Mouse (Mus musculus) heart, postnatal 0 days (tissue): Measurements from ENCODE around the gene BC052040. TPM values are rescaled to one million over a fixed set of nuclear protein-coding genes. Genes with fewer than 3 reads are reported as not detected.

ENCODE experiments used
- ATAC-seq: fragments of 200-750 bp; cut with Nextera tagmentation; 2 replicates; pipeline ENCODE4 v1.8.0; 2017; ENCODE audit warnings: low read depth, moderate number of reproducible peaks, moderate library complexity; ENCODE audit not compliant: insufficient read depth
- DNase-seq: peaks from one replicate; pipeline ENCODE4 v3.0.0-alpha.2; 2016; ENCODE audit warnings: low spot score
- H3K27ac ChIP-seq: fragments of 300-500 bp; sonication (generic); 2 replicates; pipeline ENCODE4 v1.5.1; 2014; ENCODE audit warnings: low read depth, mild to moderate bottlenecking
- H3K27me3 ChIP-seq: fragments of 300-500 bp; sonication (generic); 2 replicates; pipeline ENCODE4 v1.6.1; 2014; ENCODE audit warnings: low read length, mixed read lengths; ENCODE audit not compliant: control insufficient read depth, insufficient read depth
- H3K36me3 ChIP-seq: fragments of 300-500 bp; sonication (generic); replicated peaks from 2 replicates; pipeline ENCODE4 v1.6.1; 2014; ENCODE audit warnings: low read length, mixed read lengths; ENCODE audit not compliant: control insufficient read depth, insufficient read depth
- H3K4me1 ChIP-seq: fragments of 300-500 bp; sonication (generic); 2 replicates; pipeline ENCODE4 v1.6.1; 2014; ENCODE audit warnings: antibody characterized with exemption; ENCODE audit not compliant: control insufficient read depth, insufficient read depth
- H3K4me2 ChIP-seq: fragments of 300-500 bp; sonication (generic); 2 replicates; pipeline ENCODE4 v1.6.1; 2014; ENCODE audit warnings: low read depth, mild to moderate bottlenecking, low read length, moderate library complexity
- H3K4me3 ChIP-seq: fragments of 300-500 bp; sonication (generic); 2 replicates; pipeline ENCODE4 v1.5.1; 2014; ENCODE audit warnings: low read depth, low read length
- H3K9ac ChIP-seq: fragments of 300-500 bp; sonication (generic); replicated peaks from 2 replicates; pipeline ENCODE4 v1.6.1; 2014; ENCODE audit warnings: low read depth, low read length, mixed read lengths
- H3K9me3 ChIP-seq: fragments of 300-500 bp; sonication (generic); replicated peaks from 2 replicates; pipeline ENCODE4 v1.6.1; 2016; ENCODE audit warnings: low read length; ENCODE audit not compliant: control insufficient read depth
- CTCF ChIP-seq: IDR thresholded peaks from 2 replicates; pipeline ENCODE4 v1.5.1; 2016; ENCODE audit warnings: antibody characterized with exemption, control low read depth, low read depth
- EP300 ChIP-seq: IDR thresholded peaks from 2 replicates; pipeline ENCODE4 v1.6.1; 2016; ENCODE audit warnings: antibody characterized with exemption, low read depth
- WGBS: fragments of 180-500 bp; shearing (Covaris S2); extraction: QIAGEN DNeasy Blood & Tissue Kit; methylation state at CpG from one replicate; pipeline ENCODE4 v1.1.7; 2014; 5-methylcytosine and 5-hydroxymethylcytosine counted together
- polyA plus RNA-seq: library from polyadenylated mRNA; unstranded; fragments of >200 nt; fragmentation: Nextera tagmentation; extraction: Ambion mirVana; gene quantifications from 2 replicates; pipeline ENCODE4 v1.2.1, GENCODE M21; 2015
- total RNA-seq: library from RNA; depleted of rRNA; stranded (reverse); fragments of >200 nt; gene quantifications from 2 replicates; pipeline ENCODE4 v1.2.3, GENCODE M21; 2014; ENCODE audit warnings: low replicate concordance

Gene BC052040
- total and polyA plus RNA-seq, 2 experiments from 2014 or later, result 3.9 to 4.1 TPM

- ATAC-seq (peak; percentile 36; the same call in 1 of the 2 replicates), DNase-seq (no peak)
- no peak overlapping the region for H3K4me2 ChIP-seq
- no peaks in the 10 kb centered on the region for H3K36me3 ChIP-seq
- peaks cover 5% of the 10 kb centered on the region; the same call in 1 of the 2 replicates for H3K4me1 ChIP-seq
- no peaks in the 10 kb centered on the region for H3K27me3 ChIP-seq
- no peak overlapping the region for H3K9ac ChIP-seq
- no peaks in the 10 kb centered on the region for H3K9me3 ChIP-seq
- no peak overlapping the region for H3K27ac ChIP-seq
- TF ChIP-seq EP300 (no peak), CTCF (no peak)
- H3K4me3 ChIP-seq, result no peak overlapping the region
- WGBS, result 20% methylated on average over 6 of the region's 6 CpGs
Measured at GRCm38 (mm10) chr2:115785687-115786086, 204.2 kb downstream of the BC052040 start.

GRCm38 (mm10) chr2:115798839-115799238 lies 217.3 kb downstream of the BC052040 start:
- DNase-seq, result no peak
- no peaks in the 10 kb centered on the region for H3K27me3 ChIP-seq
- WGBS, result 78% methylated on average over 6 of the region's 6 CpGs
- H3K4me3 ChIP-seq, result no peak overlapping the region
- no peaks in the 10 kb centered on the region for H3K4me1 ChIP-seq
- no peak for ATAC-seq
- H3K4me2 ChIP-seq, result no peak overlapping the region
- no peaks in the 10 kb centered on the region for H3K9me3 ChIP-seq
- H3K36me3 ChIP-seq, result no peaks in the 10 kb centered on the region
- TF ChIP-seq CTCF (no peak), EP300 (no peak)
- no peak overlapping the region for H3K9ac ChIP-seq
- no peak overlapping the region for H3K27ac ChIP-seq

- Histone ChIP-seq H3K9ac (no peak overlapping the region), H3K4me3 (no peak overlapping the region), H3K36me3 (no peaks in the 10 kb centered on the region), H3K27ac (no peak overlapping the region), H3K4me2 (no peak overlapping the region), H3K27me3 (no peaks in the 10 kb centered on the region), H3K4me1 (0 out of 2 replicates have a peak, but pooled peaks cover 4% of the 10 kb centered on the region), H3K9me3 (no peaks in the 10 kb centered on the region)
- DNase-seq (no peak), ATAC-seq (peak; percentile 77; the same call in 1 of the 2 replicates)
- WGBS, result 35% methylated on average over 4 of the region's 4 CpGs
- TF ChIP-seq CTCF, result no peak
- no peak for TF ChIP-seq EP300
Measured at GRCm38 (mm10) chr2:115808376-115808775, 226.9 kb downstream of the BC052040 start.

- ATAC-seq (no peak), DNase-seq (peak; percentile 13)
- WGBS, result 12% methylated on average over 11 of the region's 11 CpGs
- H3K27me3 ChIP-seq, result no peaks in the 10 kb centered on the region
- no peak overlapping the region for H3K9ac ChIP-seq
- H3K4me3 ChIP-seq, result no peak overlapping the region
- H3K4me2 ChIP-seq, result peak overlapping the region; percentile 39
- H3K4me1 ChIP-seq, result peaks cover 7% of the 10 kb centered on the region; the same call in 1 of the 2 replicates
- H3K27ac ChIP-seq, result peak overlapping the region; percentile 33; the same call in 1 of the 2 replicates
- TF ChIP-seq EP300 (no peak), CTCF (no peak)
- no peaks in the 10 kb centered on the region for H3K36me3 ChIP-seq
- H3K9me3 ChIP-seq, result no peaks in the 10 kb centered on the region
Measured at GRCm38 (mm10) chr2:115813316-115813715, 231.8 kb downstream of the BC052040 start.

- 46% methylated on average over 6 of the region's 6 CpGs for WGBS
- ATAC-seq, result no peak
- Histone ChIP-seq H3K4me2 (peak overlapping the region; percentile 39), H3K4me1 (peaks cover 5% of the 10 kb centered on the region; the same call in 1 of the 2 replicates), H3K27ac (peak overlapping the region; percentile 33; the same call in 1 of the 2 replicates), H3K9ac (no peak overlapping the region), H3K36me3 (no peaks in the 10 kb centered on the region), H3K27me3 (no peaks in the 10 kb centered on the region), H3K9me3 (no peaks in the 10 kb centered on the region), H3K4me3 (no peak overlapping the region)
- no peak for DNase-seq
- no peak for TF ChIP-seq CTCF
- no peak for TF ChIP-seq EP300
Measured at GRCm38 (mm10) chr2:115813721-115814120, 232.2 kb downstream of the BC052040 start.

- H3K9ac ChIP-seq, result no peak overlapping the region
- no peaks in the 10 kb centered on the region for H3K36me3 ChIP-seq
- H3K4me2 ChIP-seq, result no peak overlapping the region
- no peaks in the 10 kb centered on the region for H3K9me3 ChIP-seq
- 85% methylated on average over 6 of the region's 6 CpGs for WGBS
- H3K27me3 ChIP-seq, result no peaks in the 10 kb centered on the region
- TF ChIP-seq EP300 (no peak), CTCF (no peak)
- no peak for DNase-seq
- H3K27ac ChIP-seq, result no peak overlapping the region
- H3K4me1 ChIP-seq, result peaks cover 5% of the 10 kb centered on the region; the same call in 1 of the 2 replicates
- ATAC-seq, result no peak
- no peak overlapping the region for H3K4me3 ChIP-seq
Measured at GRCm38 (mm10) chr2:115817959-115818358, 236.4 kb downstream of the BC052040 start.
